Mouse (Mus musculus) megakaryocyte, embryonic 14.5 days (primary cell): Measurements from ENCODE around the gene Magee1.
"Not testable (repeated sequence)": the region's sequence is repeated elsewhere in the genome, so short reads cannot be mapped to it uniquely, and the experiment has no call there.

ENCODE experiments used
- FLI1 ChIP-seq: IDR thresholded peaks from 2 replicates; pipeline ENCODE4 v1.6.1; 2012; ENCODE audit warnings: low read length, inconsistent platforms, mixed read lengths
- GATA1 ChIP-seq: IDR thresholded peaks from 3 replicates; pipeline ENCODE4 v1.6.1; 2012; ENCODE audit warnings: mixed read lengths, low read length, inconsistent platforms, borderline replicate concordance

- TF ChIP-seq GATA1, FLI1: not testable (repeated sequence)
Measured at GRCm38 (mm10) chrX:105083013-105083412, 37.2 kb upstream of the Magee1 start.
